Mouse (Mus musculus) myocyte (in vitro differentiated cells): ENCODE results near the gene 4931414P19Rik. TPM values are rescaled to one million over a fixed set of nuclear protein-coding genes. Genes with fewer than 3 reads are reported as not detected.

ENCODE experiments used
- H3K27me3 ChIP-seq: one replicate; pipeline ENCODE4 v1.6.1; 2011; ENCODE audit not compliant: control insufficient read depth, insufficient read depth, insufficient read length
- H3K36me3 ChIP-seq: one replicate; pipeline ENCODE4 v1.6.1; 2011; ENCODE audit not compliant: control insufficient read depth, insufficient read depth
- H3K4me2 ChIP-seq: one replicate; pipeline ENCODE4 v1.6.1; 2011; ENCODE audit warnings: low read depth, control low read depth
- H3K4me3 ChIP-seq: one replicate; pipeline ENCODE4 v1.5.1; 2011; ENCODE audit warnings: mild to moderate bottlenecking, control low read depth, moderate library complexity
- H3K79me2 ChIP-seq: one replicate; pipeline ENCODE4 v1.6.1; 2011; ENCODE audit not compliant: control insufficient read depth, insufficient read depth
- H3ac ChIP-seq: one replicate; pipeline ENCODE4 v1.6.1; 2011; ENCODE audit not compliant: control insufficient read depth, insufficient read length
- CEBPB ChIP-seq: IDR thresholded peaks from 2 replicates; pipeline ENCODE4 v1.6.1; 2011; ENCODE audit warnings: mild to moderate bottlenecking, moderate library complexity; ENCODE audit not compliant: poor library complexity, insufficient read depth, severe bottlenecking
- E2F4 ChIP-seq: IDR thresholded peaks from one replicate; pipeline ENCODE4 v1.6.1; 2011; ENCODE audit warnings: mild to moderate bottlenecking, control low read depth, moderate library complexity; ENCODE audit not compliant: insufficient read depth
- MAX ChIP-seq: IDR thresholded peaks from one replicate; pipeline ENCODE4 v1.6.1; 2011; ENCODE audit warnings: low read depth, mild to moderate bottlenecking, control low read depth
- MYOD1 ChIP-seq, 3 experiments: IDR thresholded peaks; one replicate each; pipeline ENCODE4 v1.6.1; 2011; ENCODE audit warnings: control low read depth in 2 of 3, low read depth in 2 of 3, mild to moderate bottlenecking in 2 of 3, moderate library complexity in 1 of 3; ENCODE audit not compliant: insufficient read length in 2 of 3, control insufficient read depth in 1 of 3
- MYOG ChIP-seq, 3 experiments: IDR thresholded peaks; one replicate each; pipeline ENCODE4 v1.6.1; 2011; ENCODE audit warnings: control low read depth in 2 of 3, low read depth in 2 of 3, mild to moderate bottlenecking in 2 of 3; ENCODE audit not compliant: insufficient read length in 2 of 3, control insufficient read depth in 1 of 3, insufficient read depth in 1 of 3
- POLR2A ChIP-seq: IDR thresholded peaks from one replicate; pipeline ENCODE4 v1.6.1; 2011; ENCODE audit warnings: low read depth, mild to moderate bottlenecking, control low read depth, moderate library complexity; ENCODE audit not compliant: insufficient read length
- POLR2AphosphoS2 ChIP-seq: IDR thresholded peaks from one replicate; pipeline ENCODE4 v1.6.1; 2011; ENCODE audit warnings: low read depth, control low read depth; ENCODE audit not compliant: insufficient read length
- REST ChIP-seq: IDR thresholded peaks from one replicate; pipeline ENCODE4 v1.6.1; 2011; ENCODE audit warnings: mild to moderate bottlenecking, control low read depth, moderate library complexity; ENCODE audit not compliant: insufficient read depth, insufficient read length
- SRF ChIP-seq: IDR thresholded peaks from one replicate; pipeline ENCODE4 v1.6.1; 2011; ENCODE audit warnings: low read depth; ENCODE audit not compliant: control insufficient read depth, insufficient read length
- TCF12 ChIP-seq: IDR thresholded peaks from one replicate; pipeline ENCODE4 v1.6.1; 2011; ENCODE audit warnings: mild to moderate bottlenecking, control low read depth; ENCODE audit not compliant: poor library complexity, insufficient read depth, severe bottlenecking
- TCF3 ChIP-seq: IDR thresholded peaks from one replicate; pipeline ENCODE4 v1.6.1; 2011; ENCODE audit warnings: low read depth, control low read depth; ENCODE audit not compliant: insufficient read length
- USF1 ChIP-seq: IDR thresholded peaks from one replicate; pipeline ENCODE4 v1.6.1; 2011; ENCODE audit warnings: low read depth, mild to moderate bottlenecking, control low read depth, moderate library complexity
- polyA plus RNA-seq: library from polyadenylated mRNA; unstranded; fragments of >200 nt; fragmentation: generic; extraction: Trizol; gene quantifications from one replicate; pipeline ENCODE4 v1.2.1, GENCODE M21; 2012; ENCODE audit warnings: missing spikeins

Gene 4931414P19Rik
- polyA plus RNA-seq, 1 experiment = 7.3 TPM

- Histone ChIP-seq H3K4me3 (no peak overlapping the region), H3ac (no peak overlapping the region), H3K4me2 (no peak overlapping the region), H3K79me2 (no peaks in the 10 kb centered on the region), H3K36me3 (no peaks in the 10 kb centered on the region), H3K27me3 (no peaks in the 10 kb centered on the region)
- no peak for TF ChIP-seq MYOD1 (IDR thresholded peaks at IDR 0.05; ENCODE audit: control insufficient read depth in 1 of 3, insufficient read length in 2 of 3, low read depth in 2 of 3)
- TF ChIP-seq SRF = no peak
- TF ChIP-seq POLR2A = no peak
- no peak for TF ChIP-seq TCF3
- no peak for TF ChIP-seq MYOG (IDR thresholded peaks at IDR 0.05; ENCODE audit: control insufficient read depth in 1 of 3, insufficient read depth in 1 of 3, insufficient read length in 2 of 3, low read depth in 2 of 3)
- TF ChIP-seq USF1 = no peak
- TF ChIP-seq POLR2AphosphoS2 = no peak
- no peak for TF ChIP-seq E2F4
- no peak for TF ChIP-seq REST
- TF ChIP-seq MAX = no peak
- no peak for TF ChIP-seq CEBPB
- TF ChIP-seq TCF12 = no peak
Measured at GRCm38 (mm10) chr14:54601601-54602000, 4.2 kb downstream of the 4931414P19Rik start.

- Histone ChIP-seq H3K4me2 (no peak overlapping the region), H3K36me3 (no peaks in the 10 kb centered on the region), H3K27me3 (no peaks in the 10 kb centered on the region), H3K4me3 (no peak overlapping the region), H3K79me2 (no peaks in the 10 kb centered on the region), H3ac (no peak overlapping the region)
- TF ChIP-seq E2F4 = no peak
Measured at GRCm38 (mm10) chr14:54597084-54597483, 8.7 kb downstream of the 4931414P19Rik start.

- Histone ChIP-seq H3K4me2 (no peak overlapping the region), H3K4me3 (no peak overlapping the region)
- TF ChIP-seq POLR2A = no peak
- TF ChIP-seq MYOD1 (IDR thresholded peaks at IDR 0.05; ENCODE audit: control insufficient read depth in 1 of 3, insufficient read length in 2 of 3, low read depth in 2 of 3) = peak in 1 of 3 experiments; percentile 45
- no peak for TF ChIP-seq CEBPB
- TF ChIP-seq MYOG (IDR thresholded peaks at IDR 0.05; ENCODE audit: control insufficient read depth in 1 of 3, insufficient read depth in 1 of 3, insufficient read length in 2 of 3, low read depth in 2 of 3) = peak in 1 of 3 experiments; percentile 15
Measured at GRCm38 (mm10) chr14:54594631-54595414, 11.0 kb downstream of the 4931414P19Rik start.

GRCm38 (mm10) chr14:54594055-54594454 is 11.7 kb downstream of the 4931414P19Rik start:
- no peaks in the 10 kb centered on the region for H3K36me3 ChIP-seq
- no peak overlapping the region for H3K4me2 ChIP-seq
- no peak overlapping the region for H3ac ChIP-seq
- H3K27me3 ChIP-seq = no peaks in the 10 kb centered on the region
- H3K79me2 ChIP-seq = no peaks in the 10 kb centered on the region
- no peak for TF ChIP-seq CEBPB
- no peak for TF ChIP-seq TCF3
- H3K4me3 ChIP-seq = no peak overlapping the region

More at GRCm38 (mm10) chr14:54594631-54595414, 11.0 kb downstream of the 4931414P19Rik start:
- Histone ChIP-seq H3ac (no peak overlapping the region), H3K36me3 (no peaks in the 10 kb centered on the region), H3K79me2 (no peaks in the 10 kb centered on the region), H3K27me3 (no peaks in the 10 kb centered on the region)

DNA sequence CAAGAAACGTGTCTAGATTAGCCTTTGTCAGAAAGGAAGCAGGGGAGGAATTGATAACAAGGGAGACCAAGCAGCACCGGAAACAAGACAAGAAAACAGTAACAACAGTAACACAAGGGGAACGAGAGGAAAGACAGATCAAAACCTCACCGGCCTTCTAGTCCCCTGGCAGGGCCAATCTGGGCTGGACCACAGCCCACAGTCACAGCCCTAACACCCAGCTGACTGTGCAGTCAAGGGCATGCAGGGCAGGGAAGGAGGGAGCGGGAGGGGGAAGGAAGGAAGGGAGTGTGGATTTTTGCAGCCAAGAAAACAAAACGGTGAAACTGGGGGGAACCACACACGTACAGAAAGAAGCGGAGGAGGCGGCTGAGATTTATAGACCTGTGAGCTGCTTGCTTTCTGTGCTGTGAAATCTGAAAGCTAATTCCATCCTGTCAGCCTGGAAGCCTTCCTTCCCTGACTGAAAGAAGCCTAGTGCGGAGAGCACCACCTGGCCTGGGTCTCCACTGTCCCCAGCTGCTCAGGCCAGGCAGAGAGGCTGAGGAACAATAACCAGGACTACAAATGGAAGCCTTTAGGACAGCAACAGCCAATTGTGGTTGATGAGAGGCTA is 13.4 kb downstream of the 4931414P19Rik start:
- no peak overlapping the region for H3K4me3 ChIP-seq
- H3K79me2 ChIP-seq = no peaks in the 10 kb centered on the region
- no peak overlapping the region for H3K4me2 ChIP-seq
- TF ChIP-seq MYOD1 (IDR thresholded peaks at IDR 0.05; ENCODE audit: control insufficient read depth in 1 of 3, insufficient read length in 2 of 3, low read depth in 2 of 3) = no peak
- TF ChIP-seq USF1 = no peak
- H3K36me3 ChIP-seq = no peaks in the 10 kb centered on the region
- no peak overlapping the region for H3ac ChIP-seq
- no peaks in the 10 kb centered on the region for H3K27me3 ChIP-seq

GRCm38 (mm10) chr14:54591056-54591455 is 14.7 kb downstream of the 4931414P19Rik start:
- H3K36me3 ChIP-seq = no peaks in the 10 kb centered on the region

More at GRCm38 (mm10) chr14:54591056-54591455, 14.7 kb downstream of the 4931414P19Rik start:
- H3ac ChIP-seq = no peak overlapping the region
- H3K4me3 ChIP-seq = no peak overlapping the region
- no peak overlapping the region for H3K4me2 ChIP-seq
- no peak for TF ChIP-seq TCF12
- TF ChIP-seq MYOG (IDR thresholded peaks at IDR 0.05; ENCODE audit: control insufficient read depth in 1 of 3, insufficient read depth in 1 of 3, insufficient read length in 2 of 3, low read depth in 2 of 3) = no peak
- TF ChIP-seq SRF = no peak
- no peak for TF ChIP-seq MAX
- no peak for TF ChIP-seq POLR2A
- no peak for TF ChIP-seq REST
- TF ChIP-seq MYOD1 (IDR thresholded peaks at IDR 0.05; ENCODE audit: control insufficient read depth in 1 of 3, insufficient read length in 2 of 3, low read depth in 2 of 3) = no peak
- no peak for TF ChIP-seq CEBPB
- no peak for TF ChIP-seq TCF3
- no peaks in the 10 kb centered on the region for H3K79me2 ChIP-seq
- H3K27me3 ChIP-seq = no peaks in the 10 kb centered on the region
